Mouse (Mus musculus) yolk sac, embryonic 10.5 days (tissue): Measurements from ENCODE around the gene Ddx28.
A peak's percentile ranks its signal among the peaks of the same experiment; 100 is the strongest.
"Not testable (repeated sequence)": the region's sequence is repeated elsewhere in the genome, so short reads cannot be mapped to it uniquely, and the experiment has no call there.

Experiments used
- DNase-seq: peaks from one replicate; pipeline ENCODE4 v3.0.0-alpha.2; 2017; ENCODE audit warnings: low spot score

Ddx28 gene

GRCm38 (mm10) chr8:106012203-106012602 is 521 bp upstream of the Ddx28 start:
- not testable (repeated sequence) for DNase-seq

GRCm38 (mm10) chr8:106010748-106011642 is 687 bp downstream of the Ddx28 start:
- DNase-seq, result peak; percentile 93

GRCm38 (mm10) chr8:106007891-106008290 is 3.8 kb downstream of the Ddx28 start:
- DNase-seq, result not testable (repeated sequence)

GRCm38 (mm10) chr8:106007135-106007534 is 4.5 kb downstream of the Ddx28 start:
- DNase-seq, result no peak

GRCm38 (mm10) chr8:106006413-106006812 is 5.3 kb downstream of the Ddx28 start:
- DNase-seq, result no peak

- no peak for DNase-seq
Measured at GRCm38 (mm10) chr8:106005875-106006274, 5.8 kb downstream of the Ddx28 start, which contains the start of gene Dpep2nb. Gene Dpep2nb, minus strand, starts transcription at chr8:106005975.

GRCm38 (mm10) chr8:106004538-106005207 is 7.0 kb downstream of the Ddx28 start:
- no peak for DNase-seq

GRCm38 (mm10) chr8:106001908-106002307 is 9.8 kb downstream of the Ddx28 start:
- DNase-seq, result no peak

- peak; percentile 62 for DNase-seq
Measured at GRCm38 (mm10) chr8:105998971-105999370, 12.7 kb downstream of the Ddx28 start.

GRCm38 (mm10) chr8:105996359-105996758 is 15.3 kb downstream of the Ddx28 start:
- DNase-seq, result no peak

GRCm38 (mm10) chr8:105993226-105993625 is 18.5 kb downstream of the Ddx28 start:
- DNase-seq, result no peak

- no peak for DNase-seq
Measured at GRCm38 (mm10) chr8:105992499-105992898, 19.2 kb downstream of the Ddx28 start.

GRCm38 (mm10) chr8:105991546-105991945 is 20.1 kb downstream of the Ddx28 start:
- DNase-seq, result no peak

- DNase-seq, result peak; percentile 81
Measured at GRCm38 (mm10) chr8:105990856-105991387, 20.8 kb downstream of the Ddx28 start, which contains the start of gene Dus2. Gene Dus2, plus strand, starts transcription at chr8:105991337.

- no peak for DNase-seq
Measured at GRCm38 (mm10) chr8:105988546-105988945, 23.1 kb downstream of the Ddx28 start.

GRCm38 (mm10) chr8:105983406-105983805 is 28.3 kb downstream of the Ddx28 start:
- not testable (repeated sequence) for DNase-seq

GRCm38 (mm10) chr8:105981146-105981545 is 30.5 kb downstream of the Ddx28 start:
- no peak for DNase-seq

GRCm38 (mm10) chr8:105979325-105979724 is 32.4 kb downstream of the Ddx28 start, which contains the start of gene Dpep3:
Gene Dpep3, minus strand, starts transcription at chr8:105979429.
- DNase-seq, result no peak

GRCm38 (mm10) chr8:105975363-105975762 is 36.3 kb downstream of the Ddx28 start:
- no peak for DNase-seq

GRCm38 (mm10) chr8:105971019-105971720 is 40.5 kb downstream of the Ddx28 start:
- DNase-seq, result no peak

- no peak for DNase-seq
Measured at GRCm38 (mm10) chr8:105969367-105969766, 42.3 kb downstream of the Ddx28 start.
